Mouse (Mus musculus): Measurements from ENCODE around the gene Kcna10. TPM values are rescaled to one million over a fixed set of nuclear protein-coding genes. Genes with fewer than 3 reads are reported as not detected.

The Kcna10 gene
- total and polyA plus RNA-seq, 3 experiments, result not detected

GRCm38 (mm10) chr3:107162741-107163140 lies 20.1 kb upstream of the Kcna10 start:
- no peak overlapping the region for H3K9ac ChIP-seq (ENCODE audit: control insufficient read depth, low read depth, low read length, poor library complexity, severe bottlenecking)
- no peak overlapping the region for H3K27ac ChIP-seq (ENCODE audit: control insufficient read depth, low read depth, low read length)
- no peak for DNase-seq (ENCODE audit: low read depth, low spot score)
- no peaks in the 10 kb centered on the region for H3K79me2 ChIP-seq (ENCODE audit: control insufficient read depth, insufficient read depth, low read length, poor library complexity)
- no peaks in the 10 kb centered on the region for H3K9me3 ChIP-seq (replicated peaks; ENCODE audit: insufficient read depth, low read length)
- H3K4me3 ChIP-seq (ENCODE audit: control insufficient read depth in 1 of 2, insufficient read depth in 1 of 2, low read depth in 2 of 2, low read length in 2 of 2), result no peak overlapping the region
- H3K36me3 ChIP-seq (ENCODE audit: control insufficient read depth in 1 of 2, insufficient read depth in 2 of 2, low read length in 2 of 2), result no peaks in the 10 kb centered on the region
- TF ChIP-seq MAZ (IDR thresholded peaks at IDR 0.05; ENCODE audit: low read depth, low read length) (no peak), TBP (IDR thresholded peaks at IDR 0.05; ENCODE audit: low read depth, low read length) (no peak), GATA1 (IDR thresholded peaks at IDR 0.05; ENCODE audit: low read depth, low read length) (no peak), ELF1 (IDR thresholded peaks at IDR 0.05; ENCODE audit: low read depth, low read length) (no peak), ZKSCAN1 (IDR thresholded peaks at IDR 0.05; ENCODE audit: low read depth, low read length) (no peak), ZMIZ1 (IDR thresholded peaks at IDR 0.05; ENCODE audit: low read depth, low read length) (no peak), USF1 (IDR thresholded peaks at IDR 0.05; ENCODE audit: low read depth, low read length) (no peak), SMC3 (IDR thresholded peaks at IDR 0.05; ENCODE audit: low read depth, low read length) (no peak), BHLHE40 (IDR thresholded peaks at IDR 0.05; ENCODE audit: borderline replicate concordance, low read depth, low read length) (no peak), POLR2A (IDR thresholded peaks at IDR 0.05; ENCODE audit: control insufficient read depth in 1 of 2, insufficient read depth in 1 of 2, low read depth in 1 of 2, low read length in 2 of 2, poor library complexity in 1 of 2) (no peak), ETS1 (IDR thresholded peaks at IDR 0.05; ENCODE audit: low read depth, low read length) (no peak), MEF2A (IDR thresholded peaks at IDR 0.05; ENCODE audit: extremely low read depth, insufficient replicate concordance, low read depth, low read length, poor library complexity, severe bottlenecking) (no peak), CTCF (IDR thresholded peaks at IDR 0.05 in 2 of 3, conservative IDR thresholded peaks at IDR 0.05 in 1 of 3; ENCODE audit: control insufficient read depth in 1 of 3, insufficient read depth in 1 of 3, low read depth in 2 of 3, low read length in 3 of 3, poor library complexity in 1 of 3, severe bottlenecking in 1 of 3) (no peak), POLR2AphosphoS2 (IDR thresholded peaks at IDR 0.05; ENCODE audit: low read length) (no peak), JUND (IDR thresholded peaks at IDR 0.05; ENCODE audit: low read depth, low read length) (no peak), NELFE (IDR thresholded peaks at IDR 0.05; ENCODE audit: low read depth, low read length) (no peak)
- H3K4me1 ChIP-seq (ENCODE audit: control insufficient read depth in 1 of 2, insufficient read depth in 2 of 2, low read length in 2 of 2), result no peaks in the 10 kb centered on the region
- H3K27me3 ChIP-seq (ENCODE audit: control insufficient read depth in 1 of 2, insufficient read depth in 2 of 2, low read length in 2 of 2), result no peaks in the 10 kb centered on the region

GRCm38 (mm10) chr3:107169552-107169951 lies 13.3 kb upstream of the Kcna10 start:
- Histone ChIP-seq H3K4me3 (ENCODE audit: control insufficient read depth in 1 of 2, insufficient read depth in 1 of 2, low read depth in 2 of 2, low read length in 2 of 2) (no peak overlapping the region), H3K27ac (ENCODE audit: control insufficient read depth, low read depth, low read length) (no peak overlapping the region), H3K4me1 (ENCODE audit: control insufficient read depth in 1 of 2, insufficient read depth in 2 of 2, low read length in 2 of 2) (no peaks in the 10 kb centered on the region), H3K36me3 (ENCODE audit: control insufficient read depth in 1 of 2, insufficient read depth in 2 of 2, low read length in 2 of 2) (no peaks in the 10 kb centered on the region), H3K79me2 (ENCODE audit: control insufficient read depth, insufficient read depth, low read length, poor library complexity) (no peaks in the 10 kb centered on the region), H3K9ac (ENCODE audit: control insufficient read depth, low read depth, low read length, poor library complexity, severe bottlenecking) (no peak overlapping the region), H3K27me3 (ENCODE audit: control insufficient read depth in 1 of 2, insufficient read depth in 2 of 2, low read length in 2 of 2) (no peaks in the 10 kb centered on the region), H3K9me3 (replicated peaks; ENCODE audit: insufficient read depth, low read length) (no peaks in the 10 kb centered on the region)
- DNase-seq (ENCODE audit: low read depth, low spot score), result no peak
- TF ChIP-seq E2F4 (IDR thresholded peaks at IDR 0.05; ENCODE audit: borderline replicate concordance, low read depth, low read length) (no peak), ZKSCAN1 (IDR thresholded peaks at IDR 0.05; ENCODE audit: low read depth, low read length) (no peak), POLR2AphosphoS5 (IDR thresholded peaks at IDR 0.05; ENCODE audit: borderline replicate concordance, low read depth, low read length) (no peak), POLR2A (IDR thresholded peaks at IDR 0.05; ENCODE audit: control insufficient read depth in 1 of 2, insufficient read depth in 1 of 2, low read depth in 1 of 2, low read length in 2 of 2, poor library complexity in 1 of 2) (no peak), MEF2A (IDR thresholded peaks at IDR 0.05; ENCODE audit: extremely low read depth, insufficient replicate concordance, low read depth, low read length, poor library complexity, severe bottlenecking) (no peak), TCF12 (IDR thresholded peaks at IDR 0.05; ENCODE audit: low read depth, low read length) (no peak), NELFE (IDR thresholded peaks at IDR 0.05; ENCODE audit: low read depth, low read length) (no peak), ELF1 (IDR thresholded peaks at IDR 0.05; ENCODE audit: low read depth, low read length) (no peak), MAZ (IDR thresholded peaks at IDR 0.05; ENCODE audit: low read depth, low read length) (no peak), ZC3H11A (IDR thresholded peaks at IDR 0.05; ENCODE audit: low read depth, low read length) (no peak), POLR2AphosphoS2 (IDR thresholded peaks at IDR 0.05; ENCODE audit: low read length) (no peak), UBTF (IDR thresholded peaks at IDR 0.05; ENCODE audit: borderline replicate concordance, insufficient read depth, low read depth, low read length) (no peak), USF2 (IDR thresholded peaks at IDR 0.05; ENCODE audit: borderline replicate concordance in 1 of 2, insufficient read depth in 1 of 2, low read depth in 1 of 2, low read length in 2 of 2) (no peak), USF1 (IDR thresholded peaks at IDR 0.05; ENCODE audit: low read depth, low read length) (no peak)
